Mouse (Mus musculus) heart, embryonic 14.5 days (tissue): ENCODE measurements around the gene Pla2g15. TPM values are rescaled to one million over a fixed set of nuclear protein-coding genes. Genes with fewer than 3 reads are reported as not detected.
A peak's percentile ranks its signal among the peaks of the same experiment; 100 is the strongest.
"Not testable (repeated sequence)": the region's sequence is repeated elsewhere in the genome, so short reads cannot be mapped to it uniquely, and the experiment has no call there.

Source experiments
- ATAC-seq: fragments of 200-750 bp; cut with Nextera tagmentation; 2 replicates; pipeline ENCODE4 v1.8.0; 2017; ENCODE audit warnings: low read depth, moderate TSS enrichment; ENCODE audit not compliant: insufficient number of reproducible peaks, insufficient read depth, low FRiP score
- H3K27ac ChIP-seq, 2 experiments: fragments of 200-500 bp in 1 of 2; fragments of 300-500 bp in 1 of 2; sonication (generic) in 1 of 2; replicated peaks in 1 of 2; 2 replicates each; pipeline ENCODE4 v1.5.1; 2012 to 2014; ENCODE audit warnings: low read depth in 2 of 2, low read length in 2 of 2, control low read depth in 1 of 2, mild to moderate bottlenecking in 1 of 2, mixed read lengths in 1 of 2; ENCODE audit not compliant: control insufficient read depth in 1 of 2, insufficient read depth in 1 of 2
- H3K27me3 ChIP-seq: fragments of 300-500 bp; sonication (generic); 2 replicates; pipeline ENCODE4 v1.6.1; 2014; ENCODE audit warnings: mild to moderate bottlenecking, low read length, control low read depth; ENCODE audit not compliant: control insufficient read depth, insufficient read depth
- H3K36me3 ChIP-seq: fragments of 300-500 bp; sonication (generic); 2 replicates; pipeline ENCODE4 v1.6.1; 2014; ENCODE audit warnings: mild to moderate bottlenecking, control low read depth, low read length, mixed read lengths; ENCODE audit not compliant: control insufficient read depth, insufficient read depth
- H3K4me1 ChIP-seq, 2 experiments: fragments of 200-500 bp in 1 of 2; fragments of 300-500 bp in 1 of 2; sonication (generic) in 1 of 2; 2 replicates each; pipeline ENCODE4 v1.6.1; 2012 to 2014; ENCODE audit warnings: low read length in 2 of 2, control low read depth in 1 of 2, mixed read lengths in 1 of 2; ENCODE audit not compliant: control insufficient read depth in 2 of 2, insufficient read depth in 2 of 2
- H3K4me2 ChIP-seq: fragments of 300-500 bp; sonication (generic); 2 replicates; pipeline ENCODE4 v1.6.1; 2014; ENCODE audit warnings: mild to moderate bottlenecking, low read length
- H3K4me3 ChIP-seq, 2 experiments: fragments of 200-500 bp in 1 of 2; fragments of 300-500 bp in 1 of 2; sonication (generic) in 1 of 2; 2 replicates each; pipeline ENCODE4 v1.5.1; 2012 to 2014; ENCODE audit warnings: low read length in 2 of 2, mild to moderate bottlenecking in 2 of 2, control low read depth in 1 of 2, low read depth in 1 of 2, moderate library complexity in 1 of 2; ENCODE audit not compliant: control insufficient read depth in 1 of 2, insufficient read depth in 1 of 2
- H3K9ac ChIP-seq: fragments of 300-500 bp; sonication (generic); 2 replicates; pipeline ENCODE4 v1.6.1; 2014; ENCODE audit warnings: mild to moderate bottlenecking, low read length
- H3K9me3 ChIP-seq: fragments of 300-500 bp; sonication (generic); 2 replicates; pipeline ENCODE4 v1.6.1; 2016; ENCODE audit warnings: low read length, control low read depth; ENCODE audit not compliant: control insufficient read depth
- WGBS: fragments of 180-500 bp; shearing (Covaris S2); extraction: QIAGEN DNeasy Blood & Tissue Kit; methylation state at CpG from one replicate; pipeline ENCODE4 v1.1.7; 2014; 5-methylcytosine and 5-hydroxymethylcytosine counted together
- polyA plus RNA-seq: library from polyadenylated mRNA; unstranded; fragments of >200 nt; fragmentation: Nextera tagmentation; extraction: Ambion mirVana; gene quantifications from 2 replicates; pipeline ENCODE4 v1.2.1, GENCODE M21; 2014

Pla2g15 gene
- polyA plus RNA-seq, 1 experiment from 2014 or later, result 2.5 TPM

- Histone ChIP-seq H3K4me2 (no peak overlapping the region), H3K27me3 (no peaks in the 10 kb centered on the region), H3K4me3 (no peak overlapping the region), H3K36me3 (peaks cover 71% of the 10 kb centered on the region), H3K9ac (no peak overlapping the region), H3K4me1 (peaks cover 0 to 5% of the 10 kb centered on the region in 2 experiments; a peak in 1 of 4 replicates), H3K27ac (no peak overlapping the region), H3K9me3 (no peaks in the 10 kb centered on the region)
- WGBS, result 59% methylated on average over 6 of the region's 6 CpGs
- no peak for ATAC-seq
Observed at GRCm38 (mm10) chr8:106193162-106193561, 43.0 kb downstream of the Pla2g15 start.

DNA sequence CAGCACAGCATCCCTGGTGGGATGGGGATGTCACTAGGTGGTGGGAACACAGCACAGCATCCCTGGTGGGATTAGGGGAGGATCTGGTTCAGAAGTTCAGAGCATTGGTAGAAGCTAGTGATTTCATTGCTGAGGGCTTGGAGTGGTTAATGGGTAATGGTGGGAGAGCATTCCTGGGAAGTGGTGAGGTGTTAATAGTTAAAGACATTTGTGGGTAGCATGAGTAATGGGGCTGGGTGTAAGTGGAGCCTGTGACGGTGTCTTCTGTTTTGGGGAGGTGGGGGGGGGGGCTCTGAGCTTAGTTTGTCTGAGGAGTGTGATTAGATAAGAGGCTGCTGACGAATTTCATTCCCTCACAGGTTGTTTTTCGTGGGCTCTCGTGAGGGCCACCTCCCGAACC lies 43.9 kb downstream of the Pla2g15 start:
- ATAC-seq, result no peak
- H3K36me3 ChIP-seq, result peaks cover 77% of the 10 kb centered on the region
- WGBS, result 42% methylated on average over 5 of the region's 5 CpGs

DNA sequence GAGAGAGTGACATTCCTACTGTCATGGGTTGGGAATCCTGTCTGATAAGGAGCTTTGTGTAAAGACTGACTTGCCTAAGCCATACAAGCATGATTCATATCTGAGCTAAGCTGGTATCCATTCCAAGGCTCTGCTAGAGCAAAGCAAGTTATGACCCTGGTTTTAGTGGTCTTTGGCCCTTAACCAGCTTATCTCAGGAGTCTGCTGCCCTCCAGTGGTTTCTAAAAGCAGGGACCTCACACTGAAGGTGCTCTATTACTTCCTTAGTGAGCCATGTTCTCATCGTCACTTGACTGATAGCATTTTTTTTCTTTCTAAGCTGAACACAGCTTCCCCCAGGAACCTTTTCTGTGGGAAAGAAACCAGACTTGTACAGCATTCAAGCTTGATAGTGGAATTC lies 48.5 kb downstream of the Pla2g15 start:
- Histone ChIP-seq H3K27ac (no peak overlapping the region), H3K4me1 (no peaks in the 10 kb centered on the region; a peak in 1 of 4 replicates), H3K36me3 (peaks cover 91% of the 10 kb centered on the region), H3K9ac (no peak overlapping the region), H3K4me2 (no peak overlapping the region), H3K27me3 (no peaks in the 10 kb centered on the region), H3K9me3 (no peaks in the 10 kb centered on the region), H3K4me3 (no peak overlapping the region)
- no peak for ATAC-seq
- WGBS, result 0% methylated on average over 1 of the region's 1 CpGs

More for the DNA sequence above, 43.9 kb downstream of the Pla2g15 start:
- Histone ChIP-seq H3K27me3 (no peaks in the 10 kb centered on the region), H3K9me3 (no peaks in the 10 kb centered on the region), H3K4me2 (no peak overlapping the region), H3K4me1 (peaks cover 0 to 5% of the 10 kb centered on the region in 2 experiments; a peak in 2 of 4 replicates), H3K4me3 (no peak overlapping the region), H3K27ac (no peak overlapping the region), H3K9ac (no peak overlapping the region)

DNA sequence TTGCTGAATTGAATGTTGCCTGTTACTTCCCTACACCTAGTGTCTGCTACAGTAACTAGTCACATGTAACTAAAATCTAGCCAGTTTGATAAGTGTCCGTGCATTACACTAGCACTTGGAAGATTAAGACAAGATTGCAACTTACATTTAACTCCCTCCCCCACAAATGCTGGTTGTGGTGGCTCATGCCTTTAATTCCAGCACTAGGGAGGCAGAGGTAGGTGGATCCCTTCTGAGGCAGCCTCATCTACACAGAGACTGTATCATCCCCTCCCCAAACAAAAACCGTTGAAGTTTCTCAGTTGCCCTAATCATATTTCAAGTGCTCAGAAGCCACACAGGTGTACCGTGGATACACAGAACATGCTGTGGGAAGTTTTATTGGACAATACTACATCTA lies 49.4 kb downstream of the Pla2g15 start:
- H3K36me3 ChIP-seq, result peaks cover 95% of the 10 kb centered on the region
- not testable (repeated sequence) for H3K4me1 ChIP-seq, H3K9ac ChIP-seq, H3K27ac ChIP-seq, H3K4me2 ChIP-seq, H3K27me3 ChIP-seq, H3K4me3 ChIP-seq, ATAC-seq, H3K9me3 ChIP-seq
- WGBS, result 86% methylated on average over 3 of the region's 3 CpGs

GRCm38 (mm10) chr8:106210035-106210731 lies 60.0 kb downstream of the Pla2g15 start:
- Histone ChIP-seq H3K9ac (peak overlapping the region; percentile 87), H3K27me3 (no peaks in the 10 kb centered on the region), H3K9me3 (no peaks in the 10 kb centered on the region), H3K36me3 (peaks cover 54% of the 10 kb centered on the region), H3K27ac (peak overlapping the region; percentile 73 to 86), H3K4me1 (peaks cover 0 to 11% of the 10 kb centered on the region in 2 experiments; a peak in 2 of 4 replicates), H3K4me2 (peak overlapping the region; percentile 72), H3K4me3 (peak overlapping the region; percentile 69 to 71)
- 1% methylated on average over 35 of the region's 35 CpGs for WGBS
- peak; percentile 40 for ATAC-seq

DNA sequence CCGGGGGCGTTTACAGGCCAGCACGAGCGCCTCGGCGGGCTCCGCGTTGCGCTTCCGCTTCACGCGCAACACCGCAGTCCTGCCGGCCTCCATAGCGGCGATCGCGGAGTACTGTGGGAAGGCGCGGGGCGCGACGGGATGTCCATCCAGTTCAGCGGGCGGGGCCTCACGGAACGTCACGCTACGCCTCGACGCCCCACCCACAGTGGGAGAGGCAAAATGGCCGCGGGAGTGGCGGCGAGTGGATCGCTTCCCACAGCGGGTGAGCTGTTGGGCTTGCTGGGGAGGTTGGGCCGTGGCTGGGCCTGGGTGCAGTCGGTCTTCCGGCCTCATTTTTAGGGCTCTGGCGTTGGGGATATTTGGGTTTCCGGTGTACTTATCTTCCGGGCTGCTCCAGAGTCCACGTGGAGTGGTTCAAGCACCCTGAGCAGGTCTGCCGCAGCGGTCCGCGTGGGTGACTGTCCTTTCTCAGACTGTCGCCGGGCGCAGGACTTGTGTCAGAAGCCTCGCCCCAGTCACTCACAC lies 60.7 kb downstream of the Pla2g15 start, which contains the start of the genes Slc7a6os and Prmt7:
Gene Slc7a6os, minus strand, starts transcription at position 115 of the 525 bp plus-strand sequence.
Gene Prmt7, plus strand, starts transcription at position 116 of the 525 bp plus-strand sequence.
- ATAC-seq, result peak; percentile 97
- Histone ChIP-seq H3K9me3 (no peaks in the 10 kb centered on the region), H3K9ac (peak within 1 kb of the TSS; percentile 87), H3K36me3 (peaks cover 53% of the 10 kb centered on the region), H3K27ac (peak within 1 kb of the TSS; percentile 78 to 86), H3K4me3 (peak within 1 kb of the TSS; percentile 69 to 71), H3K4me1 (peaks cover 0 to 11% of the 10 kb centered on the region in 2 experiments; a peak in 2 of 4 replicates), H3K4me2 (peak within 1 kb of the TSS; percentile 72), H3K27me3 (no peaks in the 10 kb centered on the region)
- under 1% methylated on average over 52 of the region's 52 CpGs for WGBS

DNA sequence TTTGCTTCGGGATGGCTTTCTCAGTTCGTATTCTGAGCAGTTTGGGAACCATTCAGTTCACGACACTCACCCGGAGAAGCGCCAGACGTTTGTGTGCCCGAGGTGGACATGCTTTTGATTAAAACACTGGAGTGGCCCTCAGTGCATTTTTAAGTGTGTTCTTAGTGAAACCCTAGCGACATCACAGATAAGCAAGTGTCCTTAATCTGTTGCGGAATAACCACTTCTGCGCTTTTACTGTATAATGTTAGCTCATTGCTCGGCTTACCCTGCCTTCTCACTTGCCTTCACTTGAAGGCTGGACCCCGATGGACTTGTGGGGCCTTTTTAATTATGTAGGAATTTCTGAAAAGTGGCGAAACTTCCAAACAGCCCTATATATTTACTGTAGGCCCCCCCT lies 61.2 kb downstream of the Pla2g15 start:
- peak overlapping the region; percentile 72 for H3K4me2 ChIP-seq
- H3K9ac ChIP-seq, result peak overlapping the region; percentile 87
- H3K9me3 ChIP-seq, result no peaks in the 10 kb centered on the region
- peak overlapping the region; percentile 69 to 71 for H3K4me3 ChIP-seq
- ATAC-seq, result no peak
- H3K27me3 ChIP-seq, result no peaks in the 10 kb centered on the region
- 4% methylated on average over 13 of the region's 13 CpGs for WGBS
- peak overlapping the region; percentile 78 to 86 for H3K27ac ChIP-seq
- peaks cover 56% of the 10 kb centered on the region for H3K36me3 ChIP-seq
- H3K4me1 ChIP-seq, result peaks cover 0 to 11% of the 10 kb centered on the region in 2 experiments; a peak in 2 of 4 replicates
